Mouse (Mus musculus): ENCODE data around the gene Psma6. TPM values are rescaled to one million over a fixed set of nuclear protein-coding genes. Genes with fewer than 3 reads are reported as not detected.
A peak's percentile ranks its signal among the peaks of the same experiment; 100 is the strongest.
"Not testable (repeated sequence)": the region's sequence is repeated elsewhere in the genome, so short reads cannot be mapped to it uniquely, and the experiment has no call there.

Psma6 gene
- polyA plus RNA-seq (2015; fragmentation: Nextera tagmentation; extraction: Ambion mirVana): 357 and 358 TPM in 2 replicates

DNA sequence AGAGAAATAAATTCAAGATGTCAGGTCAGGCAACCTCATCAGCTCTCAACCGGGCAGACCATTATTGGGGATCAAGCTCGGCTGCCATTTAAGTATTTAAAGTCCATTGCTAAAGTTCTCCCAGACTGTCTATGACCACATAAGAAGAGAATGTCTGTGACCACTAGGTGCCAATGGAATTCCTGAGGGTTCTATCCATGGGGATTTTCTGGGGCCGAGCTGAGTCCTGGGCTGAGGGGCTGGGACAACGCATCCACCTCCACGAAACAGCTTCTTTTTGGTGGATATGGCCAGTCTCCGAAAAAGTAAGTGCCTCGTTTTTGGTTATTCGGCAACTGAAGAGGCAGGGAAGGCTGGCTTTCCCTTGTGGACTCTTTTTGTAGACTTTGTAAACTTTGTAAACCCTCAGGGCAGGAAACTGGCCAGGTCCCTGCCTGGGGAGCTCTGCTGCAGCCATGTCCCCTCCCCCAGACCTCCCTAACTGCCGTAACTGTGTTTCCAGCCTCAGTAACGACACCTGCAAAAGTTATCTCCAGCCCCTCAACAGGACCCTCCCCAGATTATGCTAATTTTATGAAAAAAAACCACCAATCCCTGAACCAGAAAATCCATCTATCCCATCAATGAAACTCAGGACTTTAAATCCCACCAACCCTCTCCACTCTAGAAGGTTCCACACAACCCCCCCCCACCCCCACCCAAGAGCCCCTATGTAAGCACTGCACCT, at the start of gene Psma6:
Gene Psma6 (plus strand): TSS at position 200 of the 727 bp plus-strand sequence.
- H3K4me3 ChIP-seq (ENCODE audit: low read depth, low read length): no peak within 1 kb of the TSS
- no peak for TF ChIP-seq EP300 (optimal IDR thresholded peaks at IDR 0.05)
- TF ChIP-seq CTCF (IDR thresholded peaks at IDR 0.05; ENCODE audit: low read depth): no peak
- no peak within 1 kb of the TSS for H3K27ac ChIP-seq (replicated peaks)
- ATAC-seq (ENCODE audit: low FRiP score, low TSS enrichment) (no peak), DNase-seq (ENCODE audit: low spot score) (no peak)
- H3K4me1 ChIP-seq (replicated peaks; ENCODE audit: control insufficient read depth, insufficient read depth): peaks cover 4% of the 10 kb centered on the region; the same call in 1 of the 2 replicates
- WGBS: 75% methylated on average over 10 of the region's 10 CpGs
- H3K9me3 ChIP-seq (ENCODE audit: control insufficient read depth, low read length): no peaks in the 10 kb centered on the region
- no peak within 1 kb of the TSS for H3K4me2 ChIP-seq (replicated peaks; ENCODE audit: low read depth)
- no peaks in the 10 kb centered on the region for H3K27me3 ChIP-seq (ENCODE audit: control insufficient read depth, insufficient read depth, low read length)
- H3K9ac ChIP-seq (ENCODE audit: low read length): no peak within 1 kb of the TSS
- H3K36me3 ChIP-seq (ENCODE audit: control insufficient read depth, insufficient read depth, low read length): no peaks in the 10 kb centered on the region; the same call in 1 of the 2 replicates

DNA sequence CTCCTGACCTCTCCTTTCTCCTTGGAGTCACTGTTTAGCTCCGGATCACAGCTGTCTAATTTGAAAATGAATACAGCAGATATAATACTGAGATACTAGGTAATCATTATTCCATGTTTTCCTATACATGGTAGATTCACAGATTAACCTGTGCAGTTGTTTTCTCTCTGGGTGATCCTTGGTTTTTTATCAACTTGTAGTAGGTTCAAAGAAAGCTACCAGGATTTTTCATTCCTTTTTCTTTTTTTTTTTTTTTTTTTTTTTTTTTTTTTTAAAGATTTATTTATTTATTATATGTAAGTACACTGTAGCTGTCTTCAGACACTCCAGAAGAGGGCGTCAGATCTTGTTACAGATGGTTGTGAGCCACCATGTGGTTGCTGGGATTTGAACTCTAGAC, 45.5 kb upstream of the Psma6 start:
- not testable (repeated sequence) for ATAC-seq (ENCODE audit: low FRiP score, low TSS enrichment); H3K27me3 ChIP-seq (ENCODE audit: control insufficient read depth, insufficient read depth, low read length); DNase-seq (ENCODE audit: low spot score); H3K36me3 ChIP-seq (ENCODE audit: control insufficient read depth, insufficient read depth, low read length); H3K9ac ChIP-seq (ENCODE audit: low read length); H3K4me2 ChIP-seq (replicated peaks; ENCODE audit: low read depth); H3K4me1 ChIP-seq (replicated peaks; ENCODE audit: control insufficient read depth, insufficient read depth); H3K9me3 ChIP-seq (ENCODE audit: control insufficient read depth, low read length); H3K4me3 ChIP-seq (ENCODE audit: low read depth, low read length); H3K27ac ChIP-seq (replicated peaks)
- WGBS: 96% methylated on average over 1 of the region's 2 CpGs

DNA sequence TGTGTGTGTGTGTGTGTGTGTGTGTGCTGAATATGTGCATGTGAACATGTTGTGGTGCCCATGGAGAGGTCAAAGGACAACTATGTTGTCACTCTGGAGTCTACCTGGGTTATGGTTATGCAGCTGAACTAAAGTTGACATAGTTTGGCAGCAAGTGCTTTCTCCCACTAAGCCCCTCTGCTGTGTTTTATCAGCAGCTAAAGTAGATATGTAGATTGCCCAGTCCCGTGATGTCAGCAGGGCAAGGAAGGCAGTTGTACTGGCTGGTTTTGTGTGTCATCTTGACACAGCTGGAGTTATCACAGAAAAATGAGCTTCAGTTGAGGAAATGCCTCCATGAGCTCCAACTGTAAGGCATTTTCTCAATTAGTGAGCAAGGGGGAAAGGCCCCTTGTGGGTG, 41.0 kb upstream of the Psma6 start:
- not testable (repeated sequence) for H3K36me3 ChIP-seq (ENCODE audit: control insufficient read depth, insufficient read depth, low read length); H3K9me3 ChIP-seq (ENCODE audit: control insufficient read depth, low read length); ATAC-seq (ENCODE audit: low FRiP score, low TSS enrichment); H3K9ac ChIP-seq (ENCODE audit: low read length); DNase-seq (ENCODE audit: low spot score); H3K4me2 ChIP-seq (replicated peaks; ENCODE audit: low read depth); H3K27me3 ChIP-seq (ENCODE audit: control insufficient read depth, insufficient read depth, low read length); H3K4me3 ChIP-seq (ENCODE audit: low read depth, low read length); H3K4me1 ChIP-seq (replicated peaks; ENCODE audit: control insufficient read depth, insufficient read depth)
- 55% methylated on average over 1 of the region's 1 CpGs for WGBS
- peak overlapping the region; percentile 41; the same call in 1 of the 2 replicates for H3K27ac ChIP-seq (replicated peaks)

DNA sequence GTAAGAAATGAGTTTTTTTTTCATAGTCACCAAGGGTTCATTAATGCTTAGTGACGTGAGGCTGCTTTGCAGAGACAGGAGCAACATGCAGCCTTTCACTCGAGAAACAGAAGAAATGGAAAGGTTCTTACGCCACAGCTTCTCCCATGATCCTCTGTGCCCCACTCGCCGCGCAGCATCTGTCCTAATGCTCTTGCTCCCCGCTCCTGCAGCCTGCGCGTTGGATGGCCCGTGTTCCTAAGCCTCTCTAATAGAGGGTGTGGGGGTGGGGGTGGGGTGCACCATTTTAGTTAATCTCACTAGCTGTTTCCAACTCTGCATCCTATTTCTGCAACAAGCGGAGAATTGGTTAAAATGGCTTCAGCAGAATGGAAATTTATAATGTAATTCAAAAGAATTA, 40.0 kb upstream of the Psma6 start:
- 0 out of 2 replicates have a peak overlapping the region, but pooled peaks have one; percentile 8 for H3K4me2 ChIP-seq (replicated peaks; ENCODE audit: low read depth)
- H3K4me1 ChIP-seq (replicated peaks; ENCODE audit: control insufficient read depth, insufficient read depth): 0 out of 2 replicates have a peak, but pooled peaks cover 2% of the 10 kb centered on the region
- no peaks in the 10 kb centered on the region for H3K9me3 ChIP-seq (ENCODE audit: control insufficient read depth, low read length)
- no peak for TF ChIP-seq CTCF (IDR thresholded peaks at IDR 0.05; ENCODE audit: low read depth)
- no peak for TF ChIP-seq EP300 (optimal IDR thresholded peaks at IDR 0.05)
- DNase-seq (ENCODE audit: low spot score) (no peak), ATAC-seq (ENCODE audit: low FRiP score, low TSS enrichment) (peak; percentile 22; the same call in 1 of the 2 replicates)
- no peaks in the 10 kb centered on the region for H3K27me3 ChIP-seq (ENCODE audit: control insufficient read depth, insufficient read depth, low read length)
- peak overlapping the region; percentile 56 for H3K27ac ChIP-seq (replicated peaks)
- H3K4me3 ChIP-seq (ENCODE audit: low read depth, low read length): no peak overlapping the region
- no peaks in the 10 kb centered on the region for H3K36me3 ChIP-seq (ENCODE audit: control insufficient read depth, insufficient read depth, low read length)
- H3K9ac ChIP-seq (ENCODE audit: low read length): no peak overlapping the region
- 63% methylated on average over 11 of the region's 11 CpGs for WGBS

DNA sequence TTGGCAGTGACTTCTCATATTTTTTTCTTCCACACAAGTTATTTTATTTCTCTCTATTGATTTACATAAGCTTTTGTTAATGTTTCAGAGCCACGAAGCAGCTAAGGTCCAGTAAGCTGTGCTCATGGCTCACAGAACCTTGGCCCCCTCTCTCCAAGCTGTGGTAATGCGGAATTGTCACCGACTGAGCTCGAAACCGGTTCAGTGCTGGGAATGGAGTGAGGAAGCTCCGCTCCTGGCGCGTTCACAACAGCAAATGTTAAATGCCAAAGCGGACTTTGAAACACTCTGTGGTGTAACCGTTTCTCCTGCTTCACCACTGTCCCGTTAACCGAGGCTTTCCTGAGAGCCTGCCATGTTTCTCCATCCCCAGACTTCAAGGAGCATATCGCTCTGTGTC, 39.4 kb upstream of the Psma6 start:
- H3K27ac ChIP-seq (replicated peaks): peak overlapping the region; percentile 45; the same call in 1 of the 2 replicates
- ATAC-seq (ENCODE audit: low FRiP score, low TSS enrichment): no peak
- 0 out of 2 replicates have a peak, but pooled peaks cover 2% of the 10 kb centered on the region for H3K4me1 ChIP-seq (replicated peaks; ENCODE audit: control insufficient read depth, insufficient read depth)
- H3K9ac ChIP-seq (ENCODE audit: low read length): no peak overlapping the region
- TF ChIP-seq EP300 (optimal IDR thresholded peaks at IDR 0.05): no peak
- TF ChIP-seq CTCF (IDR thresholded peaks at IDR 0.05; ENCODE audit: low read depth): peak; percentile 31; the same call in 1 of the 2 replicates
- 57% methylated on average over 13 of the region's 13 CpGs for WGBS
- DNase-seq (ENCODE audit: low spot score): peak; percentile 24
- H3K36me3 ChIP-seq (ENCODE audit: control insufficient read depth, insufficient read depth, low read length): no peaks in the 10 kb centered on the region
- no peak overlapping the region for H3K4me3 ChIP-seq (ENCODE audit: low read depth, low read length)
- H3K9me3 ChIP-seq (ENCODE audit: control insufficient read depth, low read length): no peaks in the 10 kb centered on the region
- H3K4me2 ChIP-seq (replicated peaks; ENCODE audit: low read depth): no peak overlapping the region
- H3K27me3 ChIP-seq (ENCODE audit: control insufficient read depth, insufficient read depth, low read length): no peaks in the 10 kb centered on the region

DNA sequence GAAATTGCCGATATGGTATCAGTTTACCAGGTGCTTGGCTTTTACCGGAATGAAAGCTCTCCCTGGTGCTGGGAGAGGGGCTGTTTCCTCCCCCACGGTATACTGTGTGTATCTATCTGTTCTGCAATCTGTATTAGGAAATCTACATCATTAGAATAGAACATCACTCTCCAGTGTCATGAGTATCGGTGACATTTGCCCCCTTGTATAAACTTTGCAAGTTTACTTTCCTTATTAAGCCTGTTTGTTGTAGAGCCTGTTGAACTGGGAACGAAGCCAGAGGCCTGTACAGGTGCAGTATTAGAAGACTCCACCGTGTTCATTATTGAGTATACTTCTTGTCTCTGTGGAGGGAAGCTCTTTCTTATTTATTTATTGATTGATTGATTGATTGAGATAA, 30.6 kb upstream of the Psma6 start:
- H3K9me3 ChIP-seq (ENCODE audit: control insufficient read depth, low read length): no peaks in the 10 kb centered on the region
- H3K36me3 ChIP-seq (ENCODE audit: control insufficient read depth, insufficient read depth, low read length): no peaks in the 10 kb centered on the region
- peak overlapping the region; percentile 18; the same call in 1 of the 2 replicates for H3K27ac ChIP-seq (replicated peaks)
- no peak overlapping the region for H3K4me3 ChIP-seq (ENCODE audit: low read depth, low read length)
- TF ChIP-seq EP300 (optimal IDR thresholded peaks at IDR 0.05) (no peak), CTCF (IDR thresholded peaks at IDR 0.05; ENCODE audit: low read depth) (no peak)
- H3K27me3 ChIP-seq (ENCODE audit: control insufficient read depth, insufficient read depth, low read length): no peaks in the 10 kb centered on the region
- 23% methylated on average over 6 of the region's 6 CpGs for WGBS
- no peaks in the 10 kb centered on the region for H3K4me1 ChIP-seq (replicated peaks; ENCODE audit: control insufficient read depth, insufficient read depth)
- H3K4me2 ChIP-seq (replicated peaks; ENCODE audit: low read depth): no peak overlapping the region
- ATAC-seq (ENCODE audit: low FRiP score, low TSS enrichment) (peak; percentile 74), DNase-seq (ENCODE audit: low spot score) (peak; percentile 74)
- no peak overlapping the region for H3K9ac ChIP-seq (ENCODE audit: low read length)

All from stomach, postnatal 0 days (tissue).